ENCODE assay signal across 9 mouse cellular contexts in genomic region chr4:109476554-109477014, GRCm38 (mm10). TPM values are rescaled to one million over a fixed set of nuclear protein-coding genes. Genes with fewer than 3 reads are reported as not detected.
A peak's percentile ranks its signal among the peaks of the same experiment; 100 is the strongest.
DNase-seq lines count a peak whose midpoint lies in the region; ATAC-seq and TF ChIP-seq lines count a peak whose summit lies in the region.
"Had no signal": no experiment of that assay in that cellular context is flagged by ENCODE, and none has a peak within 500 bp of the region (broad histone marks: within the 10 kb centered on the region; RNA-seq: fewer than 3 reads in every experiment).

No protein-coding gene starts in this region.

- peaks cover 5% of the 10 kb centered on the region for H3K4me1 ChIP-seq in brown adipose tissue, adult 24 weeks (ENCODE audit: control insufficient read depth, insufficient read depth, insufficient read length, low read length)
- peaks cover 15% of the 10 kb centered on the region for H3K4me1 ChIP-seq in heart, embryonic 15.5 days (replicated peaks)
- H3K4me1 ChIP-seq in liver, embryonic 14.5 days (replicated peaks; ENCODE audit: control insufficient read depth in 2 of 2, insufficient read depth in 2 of 2, low read length in 1 of 2) = peaks cover 15 to 22% of the 10 kb centered on the region in 2 experiments
- peaks cover 7% of the 10 kb centered on the region; the same call in 1 of the 2 replicates for H3K4me1 ChIP-seq in neural tube, embryonic 11.5 days (ENCODE audit: control insufficient read depth, insufficient read depth, low read length)
- no peaks in the 10 kb centered on the region for H3K4me1 ChIP-seq in stomach, postnatal 0 days (replicated peaks; ENCODE audit: control insufficient read depth, insufficient read depth)

- H3K27me3 ChIP-seq in heart, embryonic 15.5 days = no peaks in the 10 kb centered on the region
- no peaks in the 10 kb centered on the region for H3K27me3 ChIP-seq in liver, embryonic 14.5 days (ENCODE audit: control insufficient read depth, insufficient read depth, low read length)
- H3K27me3 ChIP-seq in neural tube, embryonic 11.5 days (ENCODE audit: control insufficient read depth, insufficient read depth, low read length) = no peaks in the 10 kb centered on the region
- no peaks in the 10 kb centered on the region for H3K27me3 ChIP-seq in stomach, postnatal 0 days (ENCODE audit: control insufficient read depth, insufficient read depth, low read length)

- H3K4me2 ChIP-seq in heart, embryonic 15.5 days = peak overlapping the region; percentile 67
- peak overlapping the region; percentile 84 for H3K4me2 ChIP-seq in liver, embryonic 14.5 days (ENCODE audit: low read depth)
- H3K4me2 ChIP-seq in neural tube, embryonic 11.5 days (ENCODE audit: low read depth) = peak overlapping the region; percentile 68
- H3K4me2 ChIP-seq in stomach, postnatal 0 days (replicated peaks; ENCODE audit: low read depth) = peak overlapping the region; percentile 62

- H3K36me3 ChIP-seq in heart, embryonic 15.5 days = 0 out of 2 replicates have a peak, but pooled peaks cover 6% of the 10 kb centered on the region
- peaks cover 9% of the 10 kb centered on the region for H3K36me3 ChIP-seq in liver, embryonic 14.5 days (replicated peaks; ENCODE audit: control insufficient read depth, insufficient read depth, low read depth)
- H3K36me3 ChIP-seq in neural tube, embryonic 11.5 days (ENCODE audit: control insufficient read depth, insufficient read depth, low read length) = no peaks in the 10 kb centered on the region
- H3K36me3 ChIP-seq in stomach, postnatal 0 days (ENCODE audit: control insufficient read depth, insufficient read depth, low read length) = peaks cover 2% of the 10 kb centered on the region; the same call in 1 of the 2 replicates

- H3K9ac ChIP-seq in heart, embryonic 15.5 days = peak overlapping the region; percentile 96
- H3K9ac ChIP-seq in liver, embryonic 14.5 days (replicated peaks) = peak overlapping the region; percentile 96
- H3K9ac ChIP-seq in neural tube, embryonic 11.5 days (ENCODE audit: low read length) = peak overlapping the region; percentile 96
- peak overlapping the region; percentile 90 for H3K9ac ChIP-seq in stomach, postnatal 0 days (ENCODE audit: low read length)

- H3K4me3 ChIP-seq in brown adipose tissue, adult 24 weeks (ENCODE audit: insufficient read depth, low read depth, low read length) = peak overlapping the region; percentile 96
- H3K4me3 ChIP-seq in heart, embryonic 15.5 days = peak overlapping the region; percentile 94
- H3K4me3 ChIP-seq in liver, embryonic 14.5 days (ENCODE audit: insufficient read depth in 1 of 2, low read depth in 2 of 2, low read length in 2 of 2) = peak overlapping the region; percentile 91
- peak overlapping the region; percentile 64 for H3K4me3 ChIP-seq in neural tube, embryonic 11.5 days (ENCODE audit: low read depth, low read length)
- H3K4me3 ChIP-seq in stomach, postnatal 0 days (ENCODE audit: low read depth, low read length) = peak overlapping the region; percentile 87

- H3K27ac ChIP-seq in brown adipose tissue, adult 24 weeks (replicated peaks; ENCODE audit: low read depth, low read length) = peak overlapping the region; percentile 95
- peak overlapping the region; percentile 96 for H3K27ac ChIP-seq in heart, embryonic 15.5 days
- peak overlapping the region; percentile 79 for H3K27ac ChIP-seq in liver, embryonic 14.5 days
- peak overlapping the region; percentile 95 for H3K27ac ChIP-seq in neural tube, embryonic 11.5 days (ENCODE audit: low read depth, low read length)
- peak overlapping the region; percentile 92 for H3K27ac ChIP-seq in stomach, postnatal 0 days (replicated peaks)

- H3K9me3 ChIP-seq in heart, embryonic 15.5 days (replicated peaks) = no peaks in the 10 kb centered on the region
- H3K9me3 ChIP-seq in liver, embryonic 14.5 days (ENCODE audit: control insufficient read depth, low read length) = no peaks in the 10 kb centered on the region
- H3K9me3 ChIP-seq in neural tube, embryonic 11.5 days (ENCODE audit: control insufficient read depth, low read length) = no peaks in the 10 kb centered on the region
- H3K9me3 ChIP-seq in stomach, postnatal 0 days (ENCODE audit: control insufficient read depth, low read length) = no peaks in the 10 kb centered on the region

- no peak for TF ChIP-seq EP300 in liver, embryonic 14.5 days (IDR thresholded peaks at IDR 0.05; ENCODE audit: low read depth)
- no peak for TF ChIP-seq EP300 in stomach, postnatal 0 days (optimal IDR thresholded peaks at IDR 0.05)

- under 1% methylated on average over 36 of the region's 39 CpGs for WGBS in heart, embryonic 15.5 days
- under 1% methylated on average over 32 of the region's 39 CpGs for WGBS in liver, embryonic 14.5 days (ENCODE audit: insufficient replicate concordance)
- under 1% methylated on average over 39 of the region's 39 CpGs for whole genome bisulfite sequencing in neural tube, embryonic 11.5 days
- WGBS in stomach, postnatal 0 days = under 1% methylated on average over 37 of the region's 39 CpGs

- ATAC-seq in heart, embryonic 15.5 days (replicated peaks; ENCODE audit: insufficient number of reproducible peaks, insufficient read depth, low FRiP score, low read depth) = peak; percentile 98
- peak; percentile 95 for ATAC-seq in liver, embryonic 14.5 days (ENCODE audit: insufficient read depth)
- peak; percentile 99 for ATAC-seq in neural tube, embryonic 11.5 days (ENCODE audit: insufficient read depth, low FRiP score, low TSS enrichment)
- peak; percentile 99 for ATAC-seq in stomach, postnatal 0 days (ENCODE audit: low FRiP score, low TSS enrichment)

- peak; percentile 48; the same call in 1 of the 2 replicates for TF ChIP-seq CTCF in liver, embryonic 14.5 days (IDR thresholded peaks at IDR 0.05; ENCODE audit: low read depth)
- TF ChIP-seq CTCF in stomach, postnatal 0 days (IDR thresholded peaks at IDR 0.05; ENCODE audit: low read depth) = peak; percentile 59

- peak; percentile 79 for DNase-seq in CD4-positive, CD25-positive, alpha-beta regulatory T cell, adult 2 months (ENCODE audit: low read depth, low spot score)
- DNase-seq in fibroblast of lung, adult 2 months (ENCODE audit: low read depth) = peak; percentile 71
- DNase-seq in kidney, postnatal 25 days = peak; percentile 92 to 96
- DNase-seq in liver, embryonic 14.5 days (ENCODE audit: low read depth in 3 of 3, low spot score in 3 of 3) = peak; percentile 72 to 73 (median 72)
- peak; percentile 95 for DNase-seq in neural tube, embryonic 11.5 days (ENCODE audit: low spot score)
- DNase-seq in stomach, postnatal 0 days (ENCODE audit: low spot score) = peak; percentile 93

RNA-seq across cellular contexts. Expression of gene Rnf11, which starts 7.9 kb away (rescaled TPM):
- polyA plus RNA-seq in brown adipose tissue, adult 24 weeks (2012; ENCODE audit: insufficient read depth, insufficient read length, missing spikeins) = 140 and 204 TPM in 2 replicates
- polyA plus RNA-seq in heart, embryonic 15.5 days (2015; fragmentation: Nextera tagmentation; extraction: Ambion mirVana) = 45.8 and 48.0 TPM in 2 replicates
- 13.6 and 22.2 TPM in 2 replicates for polyA plus RNA-seq in liver, embryonic 14.5 days (2012; rRNA removed)
- polyA plus RNA-seq in liver, embryonic 14.5 days (2014; fragmentation: Nextera tagmentation; extraction: Ambion mirVana) = 39.1 and 40.7 TPM in 2 replicates
- 55.3 and 57.6 TPM in 2 replicates for polyA plus RNA-seq in neural tube, embryonic 11.5 days (2014; fragmentation: Nextera tagmentation; extraction: Ambion mirVana)
- polyA plus RNA-seq in stomach, postnatal 0 days (2015; fragmentation: Nextera tagmentation; extraction: Ambion mirVana) = 52.0 and 57.1 TPM in 2 replicates

RNA-seq across cellular contexts. Expression of gene 4930522H14Rik, which starts 54.5 kb away (rescaled TPM):
- not detected in 2 replicates for polyA plus RNA-seq in brown adipose tissue, adult 24 weeks (2012; ENCODE audit: insufficient read depth, insufficient read length, missing spikeins)
- not detected in 2 replicates for polyA plus RNA-seq in heart, embryonic 15.5 days (2015; fragmentation: Nextera tagmentation; extraction: Ambion mirVana)
- polyA plus RNA-seq in liver, embryonic 14.5 days (2012; rRNA removed) = not detected in 2 replicates
- polyA plus RNA-seq in liver, embryonic 14.5 days (2014; fragmentation: Nextera tagmentation; extraction: Ambion mirVana) = not detected in 2 replicates
- not detected in 2 replicates for polyA plus RNA-seq in neural tube, embryonic 11.5 days (2014; fragmentation: Nextera tagmentation; extraction: Ambion mirVana)
- not detected in 2 replicates for polyA plus RNA-seq in stomach, postnatal 0 days (2015; fragmentation: Nextera tagmentation; extraction: Ambion mirVana)
- polyA plus RNA-seq: gonadal fat pad, adult 2 months had no signal

Comparison
In these comparisons a context has a peak if more than half of its experiments do, and no peak if none do; other contexts are left out.
1. Peak in every context shown above with its lines: DNase-seq, ATAC-seq, H3K4me3 ChIP-seq and H3K27ac ChIP-seq.